19 mouse cellular contexts compared by ENCODE assay signal in genomic region chr11:33196447-33197132, GRCm38 (mm10). TPM values are rescaled to one million over a fixed set of nuclear protein-coding genes. Genes with fewer than 3 reads are reported as not detected.
DNase-seq lines count a peak whose midpoint lies in the region; ATAC-seq and TF ChIP-seq lines count a peak whose summit lies in the region.
"Had no signal": no experiment of that assay in that cellular context is flagged by ENCODE, and none has a peak within 500 bp of the region (broad histone marks: within the 10 kb centered on the region; RNA-seq: fewer than 3 reads in every experiment).

No protein-coding gene starts in this region.

- TF ChIP-seq CTCF in hindbrain, postnatal 0 days (IDR thresholded peaks at IDR 0.05; ENCODE audit: low read depth): no peak

- peaks cover 99% of the 10 kb centered on the region for H3K27me3 ChIP-seq in hindbrain, embryonic 10.5 days (ENCODE audit: insufficient read depth, poor library complexity, severe bottlenecking)
- peaks cover 66% of the 10 kb centered on the region for H3K27me3 ChIP-seq in hindbrain, postnatal 0 days (ENCODE audit: insufficient read depth, low read length)
- H3K27me3 ChIP-seq in limb, embryonic 10.5 days (ENCODE audit: low read depth, poor library complexity, severe bottlenecking): peaks cover 99% of the 10 kb centered on the region

- peak; percentile 41 for DNase-seq in hindbrain, embryonic 10.5 days (ENCODE audit: low spot score)
- DNase-seq in hindbrain, postnatal 0 days (ENCODE audit: low spot score): no peak
- DNase-seq in cerebellum, adult 8-10 months: peak; percentile 44
- DNase-seq in embryo, embryonic 10 days (ENCODE audit: low spot score): peak; percentile 56
- DNase-seq in limb, embryonic 10.5 days (ENCODE audit: low spot score): peak; percentile 59
- no peak for DNase-seq in ovary, postnatal 36 days (ENCODE audit: low spot score)
- DNase-seq in gastrocnemius, adult 8-10 months (ENCODE audit: low spot score in 2 of 2): no peak
- no peak for DNase-seq in heart, adult 8-10 months (ENCODE audit: low spot score)
- DNase-seq: adrenal gland, postnatal 10 days; gastrocnemius, postnatal 10 days; lung, postnatal 4 days had no signal

- no peaks in the 10 kb centered on the region for H3K36me3 ChIP-seq in hindbrain, embryonic 10.5 days
- no peaks in the 10 kb centered on the region for H3K36me3 ChIP-seq in hindbrain, postnatal 0 days (ENCODE audit: insufficient read depth, low read length)
- H3K36me3 ChIP-seq in limb, embryonic 10.5 days: no peaks in the 10 kb centered on the region
- H3K36me3 ChIP-seq: embryonic facial prominence, embryonic 13.5 days; G1E; kidney, embryonic 15.5 days; stomach, embryonic 15.5 days had no signal

- no peak overlapping the region for H3K9ac ChIP-seq in hindbrain, postnatal 0 days (replicated peaks; ENCODE audit: low read length)
- H3K9ac ChIP-seq: embryonic facial prominence, embryonic 13.5 days; forebrain, embryonic 13.5 days; kidney, embryonic 15.5 days; stomach, embryonic 15.5 days had no signal

- H3K4me1 ChIP-seq in hindbrain, embryonic 10.5 days (replicated peaks): peaks cover 51% of the 10 kb centered on the region
- H3K4me1 ChIP-seq in hindbrain, postnatal 0 days (ENCODE audit: insufficient read depth, low read length): no peaks in the 10 kb centered on the region
- H3K4me1 ChIP-seq in limb, embryonic 10.5 days: peaks cover 38% of the 10 kb centered on the region

- 4% methylated on average over 24 of the region's 24 CpGs for WGBS in hindbrain, embryonic 10.5 days
- WGBS in hindbrain, postnatal 0 days: 7% methylated on average over 24 of the region's 24 CpGs
- 10% methylated on average over 24 of the region's 24 CpGs for WGBS in limb, embryonic 10.5 days

- no peak for ATAC-seq in hindbrain, postnatal 0 days
- ATAC-seq: forebrain, embryonic 13.5 days had no signal

- H3K9me3 ChIP-seq in hindbrain, embryonic 10.5 days: peaks cover 8% of the 10 kb centered on the region
- H3K9me3 ChIP-seq in hindbrain, postnatal 0 days (ENCODE audit: low read length): peaks cover 8% of the 10 kb centered on the region; the same call in 1 of the 2 replicates
- H3K9me3 ChIP-seq in limb, embryonic 10.5 days (replicated peaks): no peaks in the 10 kb centered on the region
- H3K9me3 ChIP-seq: forebrain, embryonic 13.5 days; stomach, embryonic 15.5 days had no signal

- H3K4me3 ChIP-seq in hindbrain, embryonic 10.5 days: peak overlapping the region; percentile 7
- H3K4me3 ChIP-seq in hindbrain, postnatal 0 days (ENCODE audit: low read length): no peak overlapping the region
- no peak overlapping the region for H3K4me3 ChIP-seq in limb, embryonic 10.5 days
- H3K4me3 ChIP-seq: embryonic facial prominence, embryonic 13.5 days; forebrain, embryonic 13.5 days; kidney, embryonic 15.5 days; stomach, embryonic 15.5 days had no signal

- H3K4me2 ChIP-seq in hindbrain, postnatal 0 days (ENCODE audit: low read depth, low read length): no peak overlapping the region
- H3K4me2 ChIP-seq: embryonic facial prominence, embryonic 13.5 days; forebrain, embryonic 13.5 days; kidney, embryonic 15.5 days; stomach, embryonic 15.5 days had no signal

- peak overlapping the region; percentile 31; the same call in 1 of the 2 replicates for H3K27ac ChIP-seq in hindbrain, embryonic 10.5 days
- no peak overlapping the region; the same call in 1 of the 2 replicates for H3K27ac ChIP-seq in hindbrain, postnatal 0 days
- no peak overlapping the region for H3K27ac ChIP-seq in limb, embryonic 10.5 days
- H3K27ac ChIP-seq: embryonic facial prominence, embryonic 13.5 days; forebrain, embryonic 13.5 days; kidney, embryonic 15.5 days; stomach, embryonic 15.5 days had no signal

RNA-seq across cellular contexts. Expression of gene Tlx3, which starts 6.8 kb away (rescaled TPM):
- polyA plus RNA-seq in hindbrain, embryonic 10.5 days (2016; fragmentation: Nextera tagmentation; extraction: Ambion mirVana): 11.9 and 17.9 TPM in 2 replicates
- total RNA-seq in hindbrain, postnatal 0 days (2014; rRNA removed): 39.4 and 39.6 TPM in 2 replicates
- polyA plus RNA-seq in hindbrain, postnatal 0 days (2015; fragmentation: Nextera tagmentation; extraction: Ambion mirVana): 11.3 and 14.5 TPM in 2 replicates
- polyA plus RNA-seq in limb, embryonic 10.5 days (2016; fragmentation: Nextera tagmentation; extraction: Ambion mirVana): not detected in 2 replicates
- total RNA-seq in gastrocnemius, adult 8-10 months (2022): not detected
- not detected for total RNA-seq in heart, adult 8-10 months (2022)
- total RNA-seq: G1E; gastrocnemius, postnatal 10 days; left cerebral cortex, postnatal 25 days; monocyte, adult 5-6 weeks had no signal
- polyA plus RNA-seq: forebrain, embryonic 13.5 days; liver, embryonic 16.5 days had no signal

RNA-seq across cellular contexts. Expression of gene Npm1, which starts 33.6 kb away (rescaled TPM):
- 691 and 1,253 TPM in 2 replicates for polyA plus RNA-seq in hindbrain, embryonic 10.5 days (2016; fragmentation: Nextera tagmentation; extraction: Ambion mirVana)
- total RNA-seq in hindbrain, postnatal 0 days (2014; rRNA removed): 143 and 182 TPM in 2 replicates
- polyA plus RNA-seq in hindbrain, postnatal 0 days (2015; fragmentation: Nextera tagmentation; extraction: Ambion mirVana): 395 and 396 TPM in 2 replicates
- 1,479 and 1,796 TPM in 2 replicates for polyA plus RNA-seq in limb, embryonic 10.5 days (2016; fragmentation: Nextera tagmentation; extraction: Ambion mirVana)
- total RNA-seq in gastrocnemius, adult 8-10 months (2022): 100 to 1,000 TPM; 118 to 161 (median 130) TPM
- total RNA-seq in heart, adult 8-10 months (2022): 100 to 1,000 TPM; 139 to 175 (median 148) TPM

RNA-seq across cellular contexts. Expression of gene Fgf18, which starts 49.4 kb away (rescaled TPM):
- 5.9 and 7.7 TPM in 2 replicates for polyA plus RNA-seq in hindbrain, embryonic 10.5 days (2016; fragmentation: Nextera tagmentation; extraction: Ambion mirVana)
- total RNA-seq in hindbrain, postnatal 0 days (2014; rRNA removed): 6.3 and 10.1 TPM in 2 replicates
- 10.0 and 10.3 TPM in 2 replicates for polyA plus RNA-seq in hindbrain, postnatal 0 days (2015; fragmentation: Nextera tagmentation; extraction: Ambion mirVana)
- 1.7 and 5.7 TPM in 2 replicates for polyA plus RNA-seq in limb, embryonic 10.5 days (2016; fragmentation: Nextera tagmentation; extraction: Ambion mirVana)
- 1 to 10 TPM in 2 of 4 experiments, under 1 TPM in 2; 0.54 to 2.1 (median 0.94) TPM for total RNA-seq in gastrocnemius, adult 8-10 months (2022)
- 1 to 10 TPM; 3.0 to 5.6 (median 4.9) TPM for total RNA-seq in heart, adult 8-10 months (2022)
- total RNA-seq: G1E; monocyte, adult 5-6 weeks had no signal
- polyA plus RNA-seq: G1E had no signal

Comparison
In these comparisons a context has a peak if more than half of its experiments do, and no peak if none do; other contexts are left out.
1. DNase-seq: peak in hindbrain, embryonic 10.5 days (single experiment), cerebellum, adult 8-10 months (single experiment), embryo, embryonic 10 days (single experiment) and limb, embryonic 10.5 days (single experiment); none in hindbrain, postnatal 0 days (single experiment), ovary, postnatal 36 days (single experiment), gastrocnemius, adult 8-10 months (0 of 2) and heart, adult 8-10 months (single experiment).
2. RNA of gene Tlx3, which starts 6.8 kb away (total RNA-seq): 39.4 to 39.6 TPM in hindbrain, postnatal 0 days; not detected in gastrocnemius, adult 8-10 months and not detected in heart, adult 8-10 months; every median in the first group is over 10 times any median in the second.